Mouse (Mus musculus) layer of hippocampus, postnatal 14 days (tissue): ENCODE results near the gene Egfem1. TPM values are rescaled to one million over a fixed set of nuclear protein-coding genes. Genes with fewer than 3 reads are reported as not detected.

Source experiments
- DNase-seq, 2 experiments: peaks; one replicate each; pipeline ENCODE4 v3.0.0; 2021 to 2022; ENCODE audit warnings: low spot score in 2 of 2, mixed read lengths in 1 of 2
- total RNA-seq, 2 experiments: library from RNA; stranded (reverse); gene quantifications; 2 replicates each; pipeline ENCODE4 v1.2.3; 2021

The Egfem1 gene
- total RNA-seq, 2 experiments from 2014 or later, result 27.4 to 27.7 TPM

- no peak for DNase-seq
These were observed 209.8 kb downstream of the Egfem1 start for GRCm38 (mm10) chr3:29291633-29292032.

- DNase-seq, result no peak
These were observed 210.4 kb downstream of the Egfem1 start for GRCm38 (mm10) chr3:29292251-29292650.

GRCm38 (mm10) chr3:29293230-29293629 is 211.4 kb downstream of the Egfem1 start:
- DNase-seq, result no peak

GRCm38 (mm10) chr3:29342223-29342791 is 260.5 kb downstream of the Egfem1 start:
- DNase-seq, result peak in 1 of 2 experiments; percentile 28

- DNase-seq, result no peak
These were observed 264.0 kb downstream of the Egfem1 start for GRCm38 (mm10) chr3:29345805-29346204.

GRCm38 (mm10) chr3:29366907-29367306 is 285.1 kb downstream of the Egfem1 start:
- DNase-seq, result no peak

GRCm38 (mm10) chr3:29370519-29370918 is 288.7 kb downstream of the Egfem1 start:
- no peak for DNase-seq

GRCm38 (mm10) chr3:29381255-29381654 is 299.4 kb downstream of the Egfem1 start:
- no peak for DNase-seq

GRCm38 (mm10) chr3:29399064-29399463 is 317.2 kb downstream of the Egfem1 start:
- peak in 1 of 2 experiments; percentile 32 for DNase-seq

- DNase-seq, result no peak
These were observed 339.8 kb downstream of the Egfem1 start for GRCm38 (mm10) chr3:29421634-29422033.

- DNase-seq, result no peak
These were observed 350.6 kb downstream of the Egfem1 start for GRCm38 (mm10) chr3:29432109-29433091.

GRCm38 (mm10) chr3:29443024-29443423 is 361.2 kb downstream of the Egfem1 start:
- no peak for DNase-seq

GRCm38 (mm10) chr3:29444661-29445060 is 362.8 kb downstream of the Egfem1 start:
- peak in 1 of 2 experiments; percentile 26 for DNase-seq

- DNase-seq, result no peak
These were observed 364.3 kb downstream of the Egfem1 start for GRCm38 (mm10) chr3:29446081-29446480.

- DNase-seq, result no peak
These were observed 367.1 kb downstream of the Egfem1 start for GRCm38 (mm10) chr3:29448829-29449406.

- peak in 1 of 2 experiments; percentile 68 for DNase-seq
These were observed 416.4 kb downstream of the Egfem1 start for GRCm38 (mm10) chr3:29498211-29498610.

GRCm38 (mm10) chr3:29499188-29499587 is 417.4 kb downstream of the Egfem1 start:
- no peak for DNase-seq

GRCm38 (mm10) chr3:29525298-29525962 is 443.6 kb downstream of the Egfem1 start:
- DNase-seq, result peak; percentile 16 to 26

GRCm38 (mm10) chr3:29525963-29526301 is 444.1 kb downstream of the Egfem1 start:
- no peak for DNase-seq

- no peak for DNase-seq
These were observed 457.4 kb downstream of the Egfem1 start for GRCm38 (mm10) chr3:29539211-29539610.

GRCm38 (mm10) chr3:29539902-29540301 is 458.1 kb downstream of the Egfem1 start:
- no peak for DNase-seq
